Mouse (Mus musculus) MEL (cell line): ENCODE results near the gene Gm10778. TPM values are rescaled to one million over a fixed set of nuclear protein-coding genes. Genes with fewer than 3 reads are reported as not detected.

Experiments
- DNase-seq: peaks from one replicate; pipeline ENCODE4 v3.0.0; 2011; ENCODE audit warnings: low read depth, low spot score
- H3K27ac ChIP-seq: 2 replicates; pipeline ENCODE4 v1.5.1; 2012; ENCODE audit warnings: low read depth, mild to moderate bottlenecking, control low read depth, low read length, moderate library complexity; ENCODE audit not compliant: control insufficient read depth
- H3K27me3 ChIP-seq, 2 experiments: fragments of 150-350 bp in 1 of 2; sonication (generic) in 1 of 2; 2 replicates each; pipeline ENCODE4 v1.6.1; 2012; ENCODE audit warnings: low read length in 2 of 2, mild to moderate bottlenecking in 2 of 2, improper control_type of control experiment in 1 of 2, moderate library complexity in 1 of 2; ENCODE audit not compliant: insufficient read depth in 2 of 2, control insufficient read depth in 1 of 2
- H3K36me3 ChIP-seq, 2 experiments: 2 replicates each; pipeline ENCODE4 v1.6.1; 2012 to 2014; ENCODE audit warnings: low read length in 2 of 2, improper control_type of control experiment in 1 of 2, inconsistent platforms in 1 of 2, mild to moderate bottlenecking in 1 of 2; ENCODE audit not compliant: insufficient read depth in 2 of 2, control insufficient read depth in 1 of 2
- H3K4me1 ChIP-seq, 2 experiments: fragments of 150-350 bp in 1 of 2; sonication (generic) in 1 of 2; 2 replicates each; pipeline ENCODE4 v1.6.1; 2012; ENCODE audit warnings: low read length in 2 of 2, improper control_type of control experiment in 1 of 2, mild to moderate bottlenecking in 1 of 2; ENCODE audit not compliant: insufficient read depth in 2 of 2, control insufficient read depth in 1 of 2
- H3K4me3 ChIP-seq, 2 experiments: fragments of 150-350 bp in 1 of 2; sonication (generic) in 1 of 2; 2 replicates each; pipeline ENCODE4 v1.5.1; 2012; ENCODE audit warnings: low read depth in 2 of 2, low read length in 2 of 2, mild to moderate bottlenecking in 2 of 2, moderate library complexity in 2 of 2, control low read depth in 1 of 2, improper control_type of control experiment in 1 of 2; ENCODE audit not compliant: control insufficient read depth in 1 of 2, insufficient read depth in 1 of 2
- H3K79me2 ChIP-seq: 2 replicates; pipeline ENCODE4 v1.6.1; 2012; ENCODE audit warnings: mild to moderate bottlenecking, low read length, moderate library complexity; ENCODE audit not compliant: control insufficient read depth, poor library complexity, insufficient read depth
- H3K9ac ChIP-seq: 2 replicates; pipeline ENCODE4 v1.6.1; 2012; ENCODE audit warnings: low read depth, mild to moderate bottlenecking, control low read depth, low read length, moderate library complexity; ENCODE audit not compliant: control insufficient read depth, poor library complexity, severe bottlenecking
- H3K9me3 ChIP-seq: fragments of 150-350 bp; sonication (generic); replicated peaks from 2 replicates; pipeline ENCODE4 v1.6.1; 2012; ENCODE audit warnings: mild to moderate bottlenecking, low read length, improper control_type of control experiment, moderate library complexity; ENCODE audit not compliant: insufficient read depth
- BHLHE40 ChIP-seq: IDR thresholded peaks from 2 replicates; pipeline ENCODE4 v1.6.1; 2012; ENCODE audit warnings: low read depth, mild to moderate bottlenecking, inconsistent platforms, low read length, improper control_type of control experiment, borderline replicate concordance
- CHD2 ChIP-seq: IDR thresholded peaks from 2 replicates; pipeline ENCODE4 v1.6.1; 2011; ENCODE audit warnings: low read length, improper control_type of control experiment
- CTCF ChIP-seq, 3 experiments: IDR thresholded peaks in 2 of 3; conservative IDR thresholded peaks in 1 of 3; 2 replicates each; pipeline ENCODE4 v1.5.1; 2011 to 2012; ENCODE audit warnings: low read length in 3 of 3, low read depth in 2 of 3, mild to moderate bottlenecking in 2 of 3, improper control_type of control experiment in 1 of 3, inconsistent platforms in 1 of 3, mixed read lengths in 1 of 3, moderate library complexity in 1 of 3; ENCODE audit not compliant: control insufficient read depth in 1 of 3, insufficient read depth in 1 of 3, poor library complexity in 1 of 3, severe bottlenecking in 1 of 3
- E2F4 ChIP-seq: IDR thresholded peaks from 2 replicates; pipeline ENCODE4 v1.6.1; 2011; ENCODE audit warnings: low read depth, low read length, improper control_type of control experiment, borderline replicate concordance
- ELF1 ChIP-seq: IDR thresholded peaks from 2 replicates; pipeline ENCODE4 v1.6.1; 2014; ENCODE audit warnings: low read depth, mild to moderate bottlenecking, inconsistent platforms, low read length, improper control_type of control experiment, moderate library complexity
- EP300 ChIP-seq, 2 experiments: IDR thresholded peaks; 2 replicates each; pipeline ENCODE4 v1.6.1; 2011; ENCODE audit warnings: improper control_type of control experiment in 2 of 2, low read length in 2 of 2, low read depth in 1 of 2, mild to moderate bottlenecking in 1 of 2
- ETS1 ChIP-seq: IDR thresholded peaks from 2 replicates; pipeline ENCODE4 v1.6.1; 2012; ENCODE audit warnings: low read depth, mild to moderate bottlenecking, inconsistent platforms, low read length, improper control_type of control experiment, moderate library complexity
- GATA1 ChIP-seq: IDR thresholded peaks from 2 replicates; pipeline ENCODE4 v1.6.1; 2011; ENCODE audit warnings: low read depth, low read length, improper control_type of control experiment
- JUND ChIP-seq: IDR thresholded peaks from 2 replicates; pipeline ENCODE4 v1.6.1; 2011; ENCODE audit warnings: low read depth, mild to moderate bottlenecking, improper control_type of control experiment, low read length
- KAT2A ChIP-seq: conservative IDR thresholded peaks from 2 replicates; pipeline ENCODE4 v1.6.1; 2012; ENCODE audit warnings: low read depth, low read length, improper control_type of control experiment, inconsistent platforms
- MAZ ChIP-seq: IDR thresholded peaks from 2 replicates; pipeline ENCODE4 v1.6.1; 2012; ENCODE audit warnings: low read depth, mild to moderate bottlenecking, inconsistent platforms, low read length, improper control_type of control experiment
- MYC ChIP-seq: IDR thresholded peaks from 2 replicates; pipeline ENCODE4 v1.6.1; 2011; ENCODE audit warnings: low read depth, mild to moderate bottlenecking, low read length, improper control_type of control experiment, moderate library complexity
- NELFE ChIP-seq: IDR thresholded peaks from 2 replicates; pipeline ENCODE4 v1.6.1; 2011; ENCODE audit warnings: low read depth, low read length, improper control_type of control experiment
- NRF1 ChIP-seq: IDR thresholded peaks from 2 replicates; pipeline ENCODE4 v1.6.1; 2014; ENCODE audit warnings: low read depth, mild to moderate bottlenecking, inconsistent platforms, low read length, improper control_type of control experiment, moderate library complexity; ENCODE audit not compliant: poor library complexity, insufficient read depth, severe bottlenecking
- POLR2A ChIP-seq, 2 experiments: IDR thresholded peaks; 2 replicates each; pipeline ENCODE4 v1.6.1; 2011 to 2012; ENCODE audit warnings: low read length in 2 of 2, mild to moderate bottlenecking in 2 of 2, control low read depth in 1 of 2, improper control_type of control experiment in 1 of 2, low read depth in 1 of 2, moderate library complexity in 1 of 2; ENCODE audit not compliant: control insufficient read depth in 1 of 2, insufficient read depth in 1 of 2, poor library complexity in 1 of 2
- POLR2AphosphoS5 ChIP-seq: IDR thresholded peaks from 2 replicates; pipeline ENCODE4 v1.6.1; 2012; ENCODE audit warnings: low read depth, borderline replicate concordance, mild to moderate bottlenecking, inconsistent platforms, low read length, moderate library complexity, mixed read lengths
- RAD21 ChIP-seq: IDR thresholded peaks from 2 replicates; pipeline ENCODE4 v1.6.1; 2011; ENCODE audit warnings: mild to moderate bottlenecking, low read depth, low read length, improper control_type of control experiment
- RCOR1 ChIP-seq: IDR thresholded peaks from 2 replicates; pipeline ENCODE4 v1.6.1; 2012; ENCODE audit warnings: low read depth, mild to moderate bottlenecking, inconsistent platforms, low read length, improper control_type of control experiment
- SMC3 ChIP-seq: IDR thresholded peaks from 2 replicates; pipeline ENCODE4 v1.6.1; 2011; ENCODE audit warnings: low read depth, low read length, improper control_type of control experiment
- TCF12 ChIP-seq: IDR thresholded peaks from 2 replicates; pipeline ENCODE4 v1.6.1; 2014; ENCODE audit warnings: low read depth, mild to moderate bottlenecking, inconsistent platforms, low read length, improper control_type of control experiment, moderate library complexity
- UBTF ChIP-seq: IDR thresholded peaks from 2 replicates; pipeline ENCODE4 v1.6.1; 2012; ENCODE audit warnings: low read depth, mild to moderate bottlenecking, inconsistent platforms, low read length, improper control_type of control experiment, moderate library complexity, borderline replicate concordance; ENCODE audit not compliant: insufficient read depth
- USF1 ChIP-seq: IDR thresholded peaks from 2 replicates; pipeline ENCODE4 v1.6.1; 2014; ENCODE audit warnings: low read depth, mild to moderate bottlenecking, inconsistent platforms, low read length, improper control_type of control experiment, moderate library complexity
- USF2 ChIP-seq, 2 experiments: IDR thresholded peaks; 2 replicates each; pipeline ENCODE4 v1.6.1; 2011 to 2012; ENCODE audit warnings: improper control_type of control experiment in 2 of 2, low read length in 2 of 2, borderline replicate concordance in 1 of 2, inconsistent platforms in 1 of 2, low read depth in 1 of 2, mild to moderate bottlenecking in 1 of 2; ENCODE audit not compliant: insufficient read depth in 1 of 2
- ZC3H11A ChIP-seq: IDR thresholded peaks from 2 replicates; pipeline ENCODE4 v1.6.1; 2012; ENCODE audit warnings: low read depth, mild to moderate bottlenecking, inconsistent platforms, low read length, improper control_type of control experiment
- ZKSCAN1 ChIP-seq: IDR thresholded peaks from 2 replicates; pipeline ENCODE4 v1.6.1; 2012; ENCODE audit warnings: low read depth, mild to moderate bottlenecking, inconsistent platforms, low read length, improper control_type of control experiment, moderate library complexity
- ZMIZ1 ChIP-seq: IDR thresholded peaks from 2 replicates; pipeline ENCODE4 v1.6.1; 2012; ENCODE audit warnings: low read depth, mild to moderate bottlenecking, inconsistent platforms, low read length, improper control_type of control experiment, moderate library complexity
- ZNF384 ChIP-seq: IDR thresholded peaks from 2 replicates; pipeline ENCODE4 v1.6.1; 2012; ENCODE audit warnings: low read depth, mild to moderate bottlenecking, inconsistent platforms, low read length, improper control_type of control experiment
- polyA plus RNA-seq, 2 experiments: library from polyadenylated mRNA; stranded (reverse) in 1 of 2; unstranded in 1 of 2; fragments of >175 nt in 1 of 2; fragments of >200 nt in 1 of 2; gene quantifications; 2 replicates each; pipeline versions ENCODE4 v1.2.1 to v1.2.4; 2012; ENCODE audit warnings: low replicate concordance in 2 of 2, low read depth in 1 of 2; ENCODE audit not compliant: insufficient read length in 2 of 2, insufficient read depth in 1 of 2, missing spikeins in 1 of 2
- total RNA-seq: library from RNA; depleted of rRNA; stranded (reverse); fragments of 300-350 nt; gene quantifications from 2 replicates; pipeline ENCODE4 v1.2.3, GENCODE M21; 2012

The Gm10778 gene
- total and polyA plus RNA-seq, 3 experiments: 2.0 to 3.9 TPM; not detected in 1

DNA sequence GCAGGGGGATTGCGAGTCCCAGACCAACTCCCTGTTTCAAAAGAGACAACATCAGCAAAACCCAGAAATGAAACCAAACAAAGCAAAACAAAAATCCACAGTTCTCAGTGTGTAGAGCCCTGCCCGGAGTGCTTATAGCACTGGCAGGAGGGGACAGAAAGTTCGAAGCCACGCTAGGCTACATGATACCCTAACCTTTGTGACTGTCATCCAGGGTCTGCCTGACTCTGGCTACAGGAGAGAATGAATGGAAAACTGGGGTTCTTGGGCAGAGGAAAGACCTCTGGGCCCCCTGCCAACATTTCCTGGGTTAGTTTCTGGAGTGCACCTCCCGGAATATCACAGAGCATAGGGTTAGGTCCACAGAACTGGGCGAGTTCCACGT is 21.0 kb upstream of the Gm10778 start:
- TF ChIP-seq ELF1 (no peak), RCOR1 (no peak), ZC3H11A (no peak), GATA1 (no peak), CTCF (IDR thresholded peaks at IDR 0.05 in 2 of 3, conservative IDR thresholded peaks at IDR 0.05 in 1 of 3; ENCODE audit: control insufficient read depth in 1 of 3, insufficient read depth in 1 of 3, low read depth in 2 of 3, low read length in 3 of 3, poor library complexity in 1 of 3, severe bottlenecking in 1 of 3) (no peak), SMC3 (no peak), USF2 (IDR thresholded peaks at IDR 0.05; ENCODE audit: borderline replicate concordance in 1 of 2, insufficient read depth in 1 of 2, low read depth in 1 of 2, low read length in 2 of 2) (no peak), BHLHE40 (no peak), POLR2A (IDR thresholded peaks at IDR 0.05; ENCODE audit: control insufficient read depth in 1 of 2, insufficient read depth in 1 of 2, low read depth in 1 of 2, low read length in 2 of 2, poor library complexity in 1 of 2) (no peak), TCF12 (no peak), E2F4 (no peak), ZKSCAN1 (no peak), POLR2AphosphoS5 (no peak), JUND (no peak), EP300 (IDR thresholded peaks at IDR 0.05; ENCODE audit: low read depth in 1 of 2, low read length in 2 of 2) (no peak), MYC (no peak), CHD2 (no peak), UBTF (no peak), USF1 (no peak)
- H3K27ac ChIP-seq: peak overlapping the region; percentile 93
- H3K79me2 ChIP-seq: peaks cover 4% of the 10 kb centered on the region; the same call in 1 of the 2 replicates
- H3K9me3 ChIP-seq: no peaks in the 10 kb centered on the region
- H3K27me3 ChIP-seq: no peaks in the 10 kb centered on the region
- H3K9ac ChIP-seq: peak overlapping the region; percentile 93
- peak overlapping the region; percentile 70 to 90 for H3K4me3 ChIP-seq
- H3K36me3 ChIP-seq: no peaks in the 10 kb centered on the region; a peak in 1 of 4 replicates
- DNase-seq: no peak
- H3K4me1 ChIP-seq: peaks cover 2 to 19% of the 10 kb centered on the region in 2 experiments; a peak in 3 of 4 replicates

DNA sequence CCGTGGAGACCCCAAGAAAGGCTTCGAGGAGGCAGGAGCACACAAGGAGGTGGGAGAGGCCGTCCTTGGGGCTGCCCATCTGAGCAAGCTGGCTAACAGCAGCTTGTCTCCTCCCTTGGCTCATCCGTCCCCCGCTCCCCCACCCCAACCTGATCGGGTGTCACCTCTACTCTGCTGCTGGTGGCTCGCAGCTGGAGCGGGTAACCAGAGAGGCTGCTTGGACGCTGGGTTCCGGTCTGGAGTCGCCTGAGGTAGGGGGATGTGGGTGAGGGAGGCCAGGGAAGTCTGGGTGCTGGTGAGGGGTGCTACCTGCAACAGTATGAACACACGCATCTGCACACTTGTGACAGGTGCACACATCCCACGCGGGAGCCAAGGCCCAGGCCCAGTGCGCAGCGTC is 20.5 kb upstream of the Gm10778 start, which contains the start of gene Ankrd24:
Gene Ankrd24 (plus strand): TSS at position 151 of the 400 bp plus-strand sequence.
- Histone ChIP-seq H3K36me3 (no peaks in the 10 kb centered on the region; a peak in 1 of 4 replicates), H3K4me1 (peaks cover 2 to 19% of the 10 kb centered on the region in 2 experiments; a peak in 3 of 4 replicates), H3K9ac (peak within 1 kb of the TSS; percentile 93), H3K4me3 (peak within 1 kb of the TSS; percentile 70 to 90), H3K79me2 (peaks cover 4% of the 10 kb centered on the region; the same call in 1 of the 2 replicates), H3K27me3 (no peaks in the 10 kb centered on the region), H3K9me3 (no peaks in the 10 kb centered on the region), H3K27ac (peak within 1 kb of the TSS; percentile 93)
- no peak for DNase-seq
- TF ChIP-seq CTCF (IDR thresholded peaks at IDR 0.05 in 2 of 3, conservative IDR thresholded peaks at IDR 0.05 in 1 of 3; ENCODE audit: control insufficient read depth in 1 of 3, insufficient read depth in 1 of 3, low read depth in 2 of 3, low read length in 3 of 3, poor library complexity in 1 of 3, severe bottlenecking in 1 of 3): no peak
- no peak for TF ChIP-seq ZNF384
- TF ChIP-seq ETS1: no peak
- no peak for TF ChIP-seq TCF12
- TF ChIP-seq ZMIZ1: no peak
- no peak for TF ChIP-seq KAT2A
- TF ChIP-seq RAD21: no peak
- TF ChIP-seq JUND: no peak
- TF ChIP-seq BHLHE40: no peak
- no peak for TF ChIP-seq MAZ
- TF ChIP-seq NELFE: no peak
- TF ChIP-seq GATA1: no peak
- no peak for TF ChIP-seq NRF1
- TF ChIP-seq E2F4: no peak
